Mouse (Mus musculus) layer of hippocampus, adult 11-12 months (tissue): ENCODE measurements around the gene Olfr204.
"Not testable (repeated sequence)": the region's sequence is repeated elsewhere in the genome, so short reads cannot be mapped to it uniquely, and the experiment has no call there.

Source experiments
- DNase-seq: peaks from one replicate; pipeline ENCODE4 v3.0.0; 2022; ENCODE audit warnings: low spot score

The Olfr204 gene

GRCm38 (mm10) chr16:59318148-59318547 is at the start of gene Olfr204:
Gene Olfr204 (minus strand): TSS chr16:59318248.
- DNase-seq: no peak

DNA sequence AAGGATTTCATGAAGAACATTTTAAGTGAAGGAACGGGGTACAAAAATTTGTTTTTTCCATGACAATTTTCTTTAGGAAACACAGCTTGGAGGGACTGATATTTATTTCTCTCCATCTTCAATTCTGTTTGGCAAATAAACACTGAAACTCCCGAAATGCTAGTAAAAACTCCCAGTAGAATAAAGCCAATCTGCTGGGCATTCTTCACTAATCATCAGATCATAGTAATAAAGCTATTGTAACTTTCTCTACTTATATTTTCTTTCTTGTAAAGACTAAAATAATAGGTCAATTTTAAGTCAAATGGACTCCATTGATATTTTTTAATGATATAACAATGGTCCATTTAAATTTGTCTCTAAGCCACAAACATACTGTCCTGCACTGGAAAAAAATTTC is 45.8 kb upstream of the Olfr204 start, which contains the start of gene Olfr209:
Gene Olfr209 (minus strand): TSS at position 101 of the 400 bp plus-strand sequence.
- DNase-seq: no peak

DNA sequence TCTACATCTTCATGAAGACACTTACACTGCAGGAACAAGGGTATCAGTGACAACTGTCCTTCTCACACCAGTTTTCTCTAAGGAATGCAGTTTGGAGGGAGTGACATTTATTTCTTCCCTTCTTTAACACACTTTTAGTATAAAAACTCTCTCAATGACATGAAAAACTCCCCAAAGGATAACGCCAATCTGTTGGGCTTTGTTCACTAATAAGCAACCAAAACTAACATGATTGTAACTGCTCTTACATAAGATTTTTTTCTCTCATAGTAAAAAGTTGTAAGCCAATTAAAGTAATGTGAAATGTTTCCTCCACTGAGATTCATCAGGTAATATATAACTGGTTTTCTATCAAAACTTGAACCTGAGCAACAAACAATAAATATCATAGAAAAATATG is 31.1 kb upstream of the Olfr204 start, which contains the start of gene Olfr206:
Gene Olfr206 (minus strand): TSS at position 101 of the 400 bp plus-strand sequence.
- no peak for DNase-seq

GRCm38 (mm10) chr16:59331038-59331437 is 13.0 kb upstream of the Olfr204 start, which contains the start of gene Olfr205:
Gene Olfr205 (minus strand): TSS chr16:59331138.
- no peak for DNase-seq

DNA sequence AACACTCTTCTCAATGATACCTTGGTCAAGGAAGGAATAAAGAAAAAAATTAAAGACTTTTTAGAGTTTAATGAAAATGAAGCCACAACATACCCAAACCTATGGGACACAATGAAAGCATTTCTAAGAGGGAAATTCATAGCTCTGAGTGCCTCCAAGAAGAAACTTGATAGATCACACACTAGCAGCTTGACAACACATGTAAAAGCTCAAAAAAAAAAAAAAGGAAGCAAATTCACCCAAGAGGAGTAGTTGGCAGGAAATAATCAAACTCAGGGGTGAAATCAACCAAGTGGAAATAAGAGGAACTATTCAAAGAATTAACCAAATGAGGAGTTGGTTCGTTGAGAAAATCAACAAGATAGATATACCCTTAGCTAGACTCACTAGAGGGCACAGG is 5.2 kb upstream of the Olfr204 start:
- not testable (repeated sequence) for DNase-seq

DNA sequence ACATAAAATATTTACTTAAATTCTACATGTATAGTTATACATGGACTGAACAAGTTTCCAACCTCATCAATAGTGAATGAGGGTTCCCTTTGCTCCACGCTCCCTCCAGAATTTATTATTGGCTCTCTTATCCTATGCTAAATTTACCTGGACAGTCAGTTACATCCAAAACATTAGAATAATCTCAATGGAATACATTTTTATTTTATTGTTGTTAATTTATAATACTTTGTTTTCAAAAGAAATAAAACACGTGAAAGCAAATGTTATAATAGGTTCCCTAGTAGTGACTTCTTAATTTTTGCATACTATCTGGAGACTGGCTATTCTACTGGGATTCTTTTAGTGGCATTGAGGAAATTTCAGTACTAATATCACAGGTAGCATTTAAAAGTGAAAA is 19.5 kb downstream of the Olfr204 start, which contains the start of gene Olfr203:
Gene Olfr203 (plus strand): TSS at position 301 of the 400 bp plus-strand sequence.
- no peak for DNase-seq

- DNase-seq: not testable (repeated sequence)
These were observed 30.5 kb downstream of the Olfr204 start for GRCm38 (mm10) chr16:59287576-59287975.

DNA sequence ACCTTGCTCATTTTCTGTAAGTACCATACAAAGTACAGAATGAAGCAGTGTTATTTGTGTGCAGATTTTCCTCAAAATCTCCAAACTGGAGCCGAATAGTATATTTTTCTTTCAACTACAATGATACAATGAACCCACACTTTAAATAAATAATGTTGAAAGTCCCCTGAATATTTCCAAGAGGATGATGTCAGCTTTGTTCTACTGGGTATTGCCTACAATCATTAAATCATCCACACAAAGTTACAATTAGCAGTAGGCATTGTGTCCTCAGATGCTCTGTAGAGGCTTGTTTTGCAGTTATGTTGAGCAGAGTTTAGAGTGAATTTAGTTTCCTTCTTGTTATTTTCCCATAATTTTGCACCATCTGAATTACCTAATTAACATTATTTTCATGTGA is 31.4 kb downstream of the Olfr204 start, which contains the start of gene Olfr202:
Gene Olfr202 (minus strand): TSS at position 101 of the 400 bp plus-strand sequence.
- DNase-seq: no peak

DNA sequence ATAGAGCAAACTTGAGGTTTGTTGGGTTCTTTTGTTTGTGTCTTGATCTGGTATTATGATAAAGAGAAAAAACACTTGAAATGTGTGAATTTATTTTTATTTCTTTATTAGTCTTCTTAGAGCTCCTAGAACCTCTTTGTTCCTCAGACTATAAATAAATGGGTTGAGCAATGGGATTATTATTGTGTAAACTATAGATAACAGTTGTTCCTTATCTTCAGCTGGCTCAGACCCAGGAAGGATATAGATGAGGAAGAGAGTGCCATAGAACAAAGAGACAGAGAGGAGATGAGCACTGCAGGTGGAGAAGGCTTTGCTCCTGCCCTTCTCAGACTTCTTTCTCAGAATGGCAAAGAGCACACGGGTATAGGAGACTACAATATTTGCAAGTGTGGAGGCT is 34.6 kb downstream of the Olfr204 start:
- no peak for DNase-seq

DNA sequence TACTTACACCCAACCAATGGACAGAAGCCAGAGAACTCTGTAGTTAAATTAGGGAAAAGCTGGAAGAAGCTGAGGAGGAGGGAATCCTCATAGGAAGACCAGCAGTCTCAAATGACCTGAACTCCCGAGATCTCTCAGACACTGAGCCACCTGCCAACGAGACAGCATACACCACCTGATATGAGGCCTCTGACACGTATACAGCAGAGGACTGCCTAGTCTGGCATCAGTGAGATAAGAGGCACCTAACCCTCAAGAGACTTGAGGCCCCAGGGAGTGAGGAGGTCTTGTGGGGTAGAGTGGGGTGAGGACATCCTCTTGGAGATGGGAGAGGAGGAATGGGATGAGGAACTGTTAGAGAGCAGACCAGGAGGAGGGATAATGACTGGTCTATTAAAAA is 37.5 kb downstream of the Olfr204 start:
- no peak for DNase-seq

- DNase-seq: not testable (repeated sequence)
These were observed 45.5 kb downstream of the Olfr204 start, which contains the start of gene Olfr201 for GRCm38 (mm10) chr16:59272532-59272931. Gene Olfr201 (minus strand): TSS chr16:59272632.

DNA sequence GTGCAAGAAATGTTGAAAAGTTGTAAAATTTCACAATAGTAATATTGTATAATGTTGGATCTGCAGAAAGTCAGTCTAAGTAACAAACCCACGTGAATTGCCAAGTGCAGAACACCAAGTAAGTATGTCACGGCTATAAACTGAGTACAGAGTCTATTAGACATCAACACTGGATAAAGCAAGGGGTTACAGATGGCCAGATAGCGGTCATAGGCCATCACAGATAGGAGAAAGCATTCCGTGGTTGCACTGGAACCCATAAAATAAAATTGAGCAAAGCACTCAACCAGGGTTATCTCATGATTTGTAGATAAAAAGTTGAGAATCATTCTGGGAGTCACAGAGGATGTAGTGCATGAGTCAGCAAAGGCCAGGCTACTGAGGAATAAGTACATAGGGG is 49.0 kb downstream of the Olfr204 start:
- not testable (repeated sequence) for DNase-seq
